Mouse (Mus musculus): ENCODE measurements around the gene Ube2j2. TPM values are rescaled to one million over a fixed set of nuclear protein-coding genes. Genes with fewer than 3 reads are reported as not detected.

The Ube2j2 gene
- polyA plus RNA-seq, 1 experiment from 2014 or later: 101 TPM

DNA sequence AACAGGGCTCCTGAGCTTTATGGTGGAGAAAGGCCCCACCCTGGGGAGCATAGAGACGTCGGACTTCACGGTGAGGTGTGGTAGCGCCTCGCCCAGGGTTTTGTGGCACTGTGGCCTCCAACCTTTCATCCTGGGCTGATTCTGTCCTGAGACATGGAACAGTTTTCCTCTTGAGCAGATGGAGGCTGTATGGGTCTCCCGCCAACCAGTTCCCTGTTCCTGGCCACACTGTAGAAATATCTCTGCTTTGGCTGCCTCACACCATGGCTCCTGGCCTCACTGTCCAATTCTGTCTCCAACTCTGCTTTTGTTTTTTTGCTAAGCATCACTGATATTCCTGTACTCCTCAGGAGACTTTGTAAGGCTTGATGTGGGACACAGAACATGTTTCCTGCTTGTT lies 11.9 kb downstream of the Ube2j2 start:
- TF ChIP-seq CTCF (IDR thresholded peaks at IDR 0.05; ENCODE audit: low read depth): no peak

DNA sequence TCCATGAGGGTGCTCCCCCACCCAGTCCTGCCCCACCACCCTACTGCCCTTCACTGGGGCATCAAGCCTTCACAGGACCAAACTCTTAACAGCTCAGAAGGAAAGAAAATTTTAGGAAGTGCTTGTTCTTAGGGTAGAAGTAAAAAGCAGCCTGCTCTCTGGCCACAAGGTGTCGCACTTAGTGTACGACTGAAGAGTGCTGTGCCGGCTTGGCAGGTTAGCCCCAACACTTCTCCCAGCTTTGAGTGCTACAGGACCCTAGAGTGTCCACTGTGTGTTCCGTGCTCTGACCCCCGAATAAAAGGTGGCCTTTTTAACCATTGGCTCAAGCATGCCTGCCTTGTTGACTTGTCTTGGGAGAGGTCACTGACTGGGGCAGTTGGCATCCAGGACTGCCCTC lies 15.6 kb downstream of the Ube2j2 start:
- H3K4me1 ChIP-seq (replicated peaks; ENCODE audit: control insufficient read depth, insufficient read depth, low read length): peaks cover 9% of the 10 kb centered on the region; the same call in 1 of the 2 replicates
- H3K27ac ChIP-seq (ENCODE audit: low read depth, low read length): no peak overlapping the region
- peaks cover 37% of the 10 kb centered on the region for H3K36me3 ChIP-seq (ENCODE audit: control insufficient read depth, insufficient read depth)
- 2% methylated on average over 5 of the region's 5 CpGs for WGBS
- no peak overlapping the region for H3K4me3 ChIP-seq (ENCODE audit: low read depth, low read length)
- peak; percentile 89 for TF ChIP-seq CTCF (IDR thresholded peaks at IDR 0.05; ENCODE audit: low read depth)
- no peaks in the 10 kb centered on the region for H3K9me3 ChIP-seq (ENCODE audit: control insufficient read depth)
- 0 out of 2 replicates have a peak, but pooled peaks have one; percentile 15 for ATAC-seq
- no peak overlapping the region for H3K4me2 ChIP-seq (replicated peaks; ENCODE audit: low read depth)
- H3K9ac ChIP-seq (ENCODE audit: low read depth, low read length): no peak overlapping the region
- H3K27me3 ChIP-seq (replicated peaks; ENCODE audit: control insufficient read depth, insufficient read depth, low read length): no peaks in the 10 kb centered on the region

More for the DNA sequence above, 11.9 kb downstream of the Ube2j2 start:
- 61% methylated on average over 6 of the region's 6 CpGs for WGBS
- Histone ChIP-seq H3K4me1 (replicated peaks; ENCODE audit: control insufficient read depth, insufficient read depth, low read length) (no peaks in the 10 kb centered on the region), H3K4me2 (replicated peaks; ENCODE audit: low read depth) (no peak overlapping the region), H3K4me3 (ENCODE audit: low read depth, low read length) (no peak overlapping the region), H3K36me3 (ENCODE audit: control insufficient read depth, insufficient read depth) (peaks cover 73% of the 10 kb centered on the region), H3K27ac (ENCODE audit: low read depth, low read length) (no peak overlapping the region), H3K27me3 (replicated peaks; ENCODE audit: control insufficient read depth, insufficient read depth, low read length) (no peaks in the 10 kb centered on the region), H3K9me3 (ENCODE audit: control insufficient read depth) (no peaks in the 10 kb centered on the region), H3K9ac (ENCODE audit: low read depth, low read length) (no peak overlapping the region)
- no peak for ATAC-seq

DNA sequence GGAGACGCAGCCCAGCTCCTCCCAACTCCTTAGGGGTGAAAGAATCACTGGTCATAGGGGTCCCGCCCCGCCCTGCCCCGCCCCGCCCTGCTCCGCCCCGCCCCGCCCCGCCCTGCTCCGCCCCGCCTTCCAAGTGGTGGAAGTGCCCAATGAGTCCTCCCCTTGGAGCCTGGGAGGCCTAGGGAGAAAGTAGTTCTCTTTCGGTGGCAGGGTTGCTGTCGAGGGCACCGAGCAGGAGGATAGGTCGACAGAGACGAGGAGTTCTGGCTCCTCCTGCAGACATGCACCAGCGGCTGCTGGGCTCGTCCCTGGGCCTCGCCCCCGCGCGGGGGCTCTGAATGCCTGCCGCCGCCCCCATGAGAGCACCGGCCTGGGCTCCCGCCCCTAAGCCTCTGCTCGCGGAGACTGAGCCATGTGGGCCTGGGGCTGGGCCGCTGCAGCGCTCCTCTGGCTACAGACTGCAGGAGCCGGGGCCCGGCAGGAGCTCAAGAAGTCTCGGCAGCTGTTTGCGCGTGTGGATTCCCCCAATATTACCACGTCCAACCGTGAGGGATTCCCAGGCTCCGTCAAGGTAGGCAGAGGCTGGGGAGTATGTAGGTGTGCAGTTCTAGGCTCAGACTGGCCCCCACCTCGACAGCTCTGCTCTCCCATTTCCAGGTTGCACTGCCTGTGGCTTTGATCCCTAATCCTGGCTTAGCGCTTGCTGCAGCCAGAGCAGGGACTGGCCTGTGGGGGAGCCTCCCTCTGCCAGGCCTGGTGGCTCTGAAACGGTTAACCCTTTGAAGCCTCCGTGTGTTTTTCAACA lies 18.7 kb downstream of the Ube2j2 start, which contains the start of gene C1qtnf12:
Gene C1qtnf12 (plus strand): TSS at position 152 of the 805 bp plus-strand sequence.
- Histone ChIP-seq H3K27ac (ENCODE audit: low read depth, low read length) (peak within 1 kb of the TSS; percentile 71), H3K4me2 (replicated peaks; ENCODE audit: low read depth) (peak within 1 kb of the TSS; percentile 95), H3K9ac (ENCODE audit: low read depth, low read length) (peak within 1 kb of the TSS; percentile 65), H3K27me3 (replicated peaks; ENCODE audit: control insufficient read depth, insufficient read depth, low read length) (no peaks in the 10 kb centered on the region), H3K4me1 (replicated peaks; ENCODE audit: control insufficient read depth, insufficient read depth, low read length) (peaks cover 9% of the 10 kb centered on the region; the same call in 1 of the 2 replicates), H3K4me3 (ENCODE audit: low read depth, low read length) (peak within 1 kb of the TSS; percentile 61), H3K36me3 (ENCODE audit: control insufficient read depth, insufficient read depth) (peaks cover 31% of the 10 kb centered on the region), H3K9me3 (ENCODE audit: control insufficient read depth) (no peaks in the 10 kb centered on the region)
- ATAC-seq: peak; percentile 55
- no peak for TF ChIP-seq CTCF (IDR thresholded peaks at IDR 0.05; ENCODE audit: low read depth)
- WGBS: under 1% methylated on average over 42 of the region's 42 CpGs

DNA sequence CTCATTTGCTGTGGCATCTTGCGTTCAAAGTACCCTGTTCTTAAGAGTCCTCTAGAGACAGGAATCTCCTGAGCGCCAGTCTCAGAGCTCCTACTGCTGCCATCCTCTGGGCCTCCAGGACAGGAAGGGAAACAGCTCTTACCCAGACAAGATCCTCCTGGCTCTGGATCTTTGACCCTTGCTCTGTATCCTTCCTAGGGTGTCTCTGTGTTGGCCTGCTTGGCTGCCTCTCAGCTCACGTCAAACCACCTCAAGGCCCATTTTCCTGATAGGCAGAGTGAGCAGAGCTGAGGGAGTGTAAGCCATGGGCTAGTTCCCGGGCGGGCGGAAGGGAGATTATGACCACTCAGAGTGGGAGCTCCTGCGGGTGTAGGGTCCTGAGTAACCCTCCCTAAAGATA lies 19.5 kb downstream of the Ube2j2 start:
- Histone ChIP-seq H3K4me3 (ENCODE audit: low read depth, low read length) (peak overlapping the region; percentile 61), H3K9me3 (ENCODE audit: control insufficient read depth) (no peaks in the 10 kb centered on the region), H3K4me1 (replicated peaks; ENCODE audit: control insufficient read depth, insufficient read depth, low read length) (peaks cover 9% of the 10 kb centered on the region; the same call in 1 of the 2 replicates), H3K36me3 (ENCODE audit: control insufficient read depth, insufficient read depth) (peaks cover 24% of the 10 kb centered on the region), H3K4me2 (replicated peaks; ENCODE audit: low read depth) (peak overlapping the region; percentile 95), H3K27me3 (replicated peaks; ENCODE audit: control insufficient read depth, insufficient read depth, low read length) (no peaks in the 10 kb centered on the region), H3K9ac (ENCODE audit: low read depth, low read length) (peak overlapping the region; percentile 65; the same call in 1 of the 2 replicates), H3K27ac (ENCODE audit: low read depth, low read length) (peak overlapping the region; percentile 41; the same call in 1 of the 2 replicates)
- ATAC-seq: 0 out of 2 replicates have a peak, but pooled peaks have one; percentile 36
- 48% methylated on average over 7 of the region's 7 CpGs for WGBS
- no peak for TF ChIP-seq CTCF (IDR thresholded peaks at IDR 0.05; ENCODE audit: low read depth)

DNA sequence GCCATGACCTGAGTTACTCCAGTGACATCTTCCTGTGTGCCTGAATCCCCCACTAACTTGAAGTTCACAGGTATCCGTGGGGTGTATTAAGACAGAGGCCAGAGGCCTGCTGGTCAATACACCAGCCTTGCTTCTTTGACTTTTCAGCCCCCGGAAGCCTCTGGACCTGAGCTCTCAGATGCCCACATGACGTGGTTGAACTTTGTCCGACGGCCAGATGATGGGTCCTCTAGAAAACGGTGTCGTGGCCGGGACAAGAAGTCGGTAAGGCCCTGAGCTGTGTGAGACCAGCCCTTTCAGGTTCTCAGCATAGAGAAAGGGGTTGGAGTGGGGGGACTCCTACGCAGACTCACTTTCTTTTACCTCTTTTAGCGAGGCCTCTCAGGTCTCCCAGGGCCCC lies 20.8 kb downstream of the Ube2j2 start:
- Histone ChIP-seq H3K9ac (ENCODE audit: low read depth, low read length) (no peak overlapping the region), H3K27me3 (replicated peaks; ENCODE audit: control insufficient read depth, insufficient read depth, low read length) (no peaks in the 10 kb centered on the region), H3K4me2 (replicated peaks; ENCODE audit: low read depth) (0 out of 2 replicates have a peak overlapping the region, but pooled peaks have one; percentile 21), H3K9me3 (ENCODE audit: control insufficient read depth) (no peaks in the 10 kb centered on the region), H3K4me3 (ENCODE audit: low read depth, low read length) (no peak overlapping the region), H3K36me3 (ENCODE audit: control insufficient read depth, insufficient read depth) (peaks cover 18% of the 10 kb centered on the region), H3K4me1 (replicated peaks; ENCODE audit: control insufficient read depth, insufficient read depth, low read length) (peaks cover 16% of the 10 kb centered on the region), H3K27ac (ENCODE audit: low read depth, low read length) (peak overlapping the region; percentile 50)
- no peak for TF ChIP-seq CTCF (IDR thresholded peaks at IDR 0.05; ENCODE audit: low read depth)
- no peak for ATAC-seq
- 79% methylated on average over 11 of the region's 11 CpGs for WGBS

DNA sequence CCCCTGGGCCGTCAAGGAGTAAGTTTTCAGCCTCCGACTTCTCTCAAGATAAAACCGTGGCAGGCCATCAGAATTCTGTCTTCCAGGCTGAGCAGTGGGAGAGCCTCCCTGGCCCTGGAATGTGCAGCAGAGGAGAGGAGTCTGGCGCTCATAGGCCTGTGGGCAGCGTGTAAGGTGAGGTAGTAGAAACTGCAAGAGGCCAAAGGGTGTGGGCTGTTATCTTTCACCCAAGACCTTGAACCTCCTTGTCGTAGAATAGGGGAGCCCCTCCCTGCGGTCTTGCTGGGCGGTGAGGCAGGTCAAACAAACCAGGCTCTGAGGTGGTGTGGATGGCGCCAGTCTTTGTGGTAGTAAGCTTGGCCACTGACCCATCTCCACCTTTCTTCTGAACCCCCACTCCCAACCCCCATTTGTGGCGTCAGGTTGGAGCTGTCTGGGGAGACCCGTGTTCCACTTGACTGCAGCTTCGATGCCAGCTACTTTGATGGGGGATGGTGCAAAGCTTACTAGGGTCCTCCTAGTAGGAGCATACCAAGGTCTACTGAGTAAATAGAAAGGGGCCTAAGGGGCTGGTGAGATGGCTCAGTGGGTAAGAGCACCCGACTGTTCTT lies 25.5 kb downstream of the Ube2j2 start:
- Histone ChIP-seq H3K4me1 (replicated peaks; ENCODE audit: control insufficient read depth, insufficient read depth, low read length) (peaks cover 7% of the 10 kb centered on the region; the same call in 1 of the 2 replicates), H3K27ac (ENCODE audit: low read depth, low read length) (peak overlapping the region; percentile 50; the same call in 1 of the 2 replicates), H3K9ac (ENCODE audit: low read depth, low read length) (no peak overlapping the region), H3K27me3 (replicated peaks; ENCODE audit: control insufficient read depth, insufficient read depth, low read length) (no peaks in the 10 kb centered on the region), H3K36me3 (ENCODE audit: control insufficient read depth, insufficient read depth) (peaks cover 18% of the 10 kb centered on the region), H3K9me3 (ENCODE audit: control insufficient read depth) (no peaks in the 10 kb centered on the region), H3K4me3 (ENCODE audit: low read depth, low read length) (no peak overlapping the region), H3K4me2 (replicated peaks; ENCODE audit: low read depth) (no peak overlapping the region)
- ATAC-seq: peak; percentile 65
- WGBS: 46% methylated on average over 13 of the region's 13 CpGs
- no peak for TF ChIP-seq CTCF (IDR thresholded peaks at IDR 0.05; ENCODE audit: low read depth)

Data from intestine, postnatal 0 days (tissue).